Mouse (Mus musculus) adrenal gland, postnatal 10 days (tissue): Measurements from ENCODE around the gene Gm20716. TPM values are rescaled to one million over a fixed set of nuclear protein-coding genes. Genes with fewer than 3 reads are reported as not detected.

Source experiments
- DNase-seq: peaks from one replicate; pipeline ENCODE4 v3.0.0; 2021; ENCODE audit warnings: mixed read lengths
- long read RNA-seq, 2 experiments: library from polyadenylated mRNA; stranded (forward); transcript quantifications; one replicate each; pipeline ENCODE4 v2.0.0; 2021
- total RNA-seq, 2 experiments: library from RNA; stranded (reverse); gene quantifications; 2 replicates each; pipeline ENCODE4 v1.2.3; 2021

The Gm20716 gene
- 10 to 100 TPM; 21.9 to 24.6 TPM for total RNA-seq
- long read RNA-seq, experiment 1, partial matches to known transcripts = 3 of 12 reads
- long read RNA-seq, experiment 1, other reads (novel, unspliced or antisense) = 9 of 12 reads
- long read RNA-seq, experiment 2, partial matches to known transcripts = 0 of 4 reads
- long read RNA-seq, experiment 2, other reads (novel, unspliced or antisense) = 4 of 4 reads

DNA sequence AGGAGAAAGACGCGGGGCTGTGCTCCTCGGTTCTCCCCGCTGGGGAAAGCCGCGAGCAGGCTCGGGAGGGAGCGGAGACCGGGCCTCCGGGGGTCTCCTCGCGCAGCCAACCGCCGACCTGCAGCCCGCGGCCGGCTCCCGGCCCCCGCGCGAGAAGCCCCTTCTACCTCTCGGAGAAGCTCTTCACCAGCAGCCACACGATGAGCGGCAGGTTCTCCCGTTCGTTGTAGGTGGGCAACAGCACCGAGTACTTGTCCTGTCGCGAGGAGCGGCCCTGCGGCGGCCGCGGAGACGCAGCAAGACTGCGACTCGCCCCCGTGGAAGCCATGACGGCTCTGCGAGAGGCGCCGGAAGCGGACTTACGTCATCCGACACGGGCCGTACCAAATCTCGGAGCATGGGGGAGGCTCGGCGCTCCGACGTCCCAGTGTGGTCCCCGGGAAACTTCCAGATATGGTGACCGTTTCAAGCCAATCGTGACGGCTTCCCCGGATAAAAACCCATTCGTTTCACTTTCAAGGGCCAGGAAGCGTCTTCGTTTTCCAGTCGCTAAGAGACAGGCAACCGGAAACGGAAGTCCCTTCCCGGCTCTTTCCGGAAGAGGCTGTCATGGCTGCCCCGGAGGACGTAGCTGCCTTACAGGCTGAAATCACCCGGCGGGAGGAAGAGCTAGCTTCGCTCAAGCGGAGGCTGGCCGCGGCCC lies at the start of gene Gm20716, which contains the start of the genes Dpm1 and Mocs3:
TSS of gene Gm20716 (minus strand) at position 339 of the 703 bp plus-strand sequence.
TSS of gene Dpm1 (minus strand) at position 566 of the 703 bp plus-strand sequence.
TSS of gene Mocs3 (plus strand) at position 597 of the 703 bp plus-strand sequence.
- peak; percentile 90 for DNase-seq

DNA sequence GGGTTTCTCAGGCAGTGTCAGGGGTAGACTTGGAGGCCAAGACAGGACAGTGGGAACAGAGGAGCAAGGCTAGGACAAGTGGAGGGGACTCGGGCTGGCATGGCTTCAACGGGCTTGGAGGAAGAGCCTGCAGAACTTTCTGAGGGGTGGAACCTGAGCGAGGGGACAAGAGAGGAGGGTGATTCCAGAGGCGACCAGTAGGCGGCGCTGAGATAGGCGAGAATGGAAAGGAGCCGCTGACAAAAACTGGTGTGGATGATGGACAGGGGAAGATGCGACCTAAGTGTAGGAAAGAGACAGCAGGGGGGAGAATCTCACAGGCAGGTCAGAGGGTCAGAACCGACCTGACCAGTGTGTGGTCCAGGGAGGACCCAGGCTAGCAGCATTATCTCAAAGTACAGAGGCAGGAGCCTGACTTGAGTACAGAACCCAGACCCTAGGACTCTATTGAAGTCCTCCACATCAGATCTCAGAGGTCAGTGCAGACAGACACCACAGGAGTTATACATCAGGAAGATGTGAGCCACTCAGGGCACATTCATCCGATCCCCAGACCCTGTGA lies 44.3 kb upstream of the Gm20716 start:
- peak; percentile 87 for DNase-seq

DNA sequence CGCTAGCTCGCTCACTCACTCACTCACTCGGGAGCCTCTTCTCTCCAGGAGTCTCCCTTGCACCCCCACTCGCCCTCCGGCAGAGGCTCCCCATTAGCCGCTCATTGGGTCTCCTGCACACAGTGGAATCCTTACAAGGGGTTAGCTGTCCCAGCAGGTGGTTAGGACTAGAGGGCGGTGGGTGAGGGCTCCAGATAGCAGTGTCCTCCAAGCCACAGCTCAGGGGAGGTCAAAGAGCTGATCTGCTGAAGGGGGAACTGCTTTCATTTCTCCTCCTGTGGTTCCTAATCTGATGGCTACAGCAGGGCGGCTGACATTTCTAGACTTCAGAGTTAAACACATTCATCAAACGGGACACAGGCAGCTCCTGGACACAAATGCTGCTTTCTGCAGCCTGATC lies 43.2 kb upstream of the Gm20716 start:
- DNase-seq = no peak

DNA sequence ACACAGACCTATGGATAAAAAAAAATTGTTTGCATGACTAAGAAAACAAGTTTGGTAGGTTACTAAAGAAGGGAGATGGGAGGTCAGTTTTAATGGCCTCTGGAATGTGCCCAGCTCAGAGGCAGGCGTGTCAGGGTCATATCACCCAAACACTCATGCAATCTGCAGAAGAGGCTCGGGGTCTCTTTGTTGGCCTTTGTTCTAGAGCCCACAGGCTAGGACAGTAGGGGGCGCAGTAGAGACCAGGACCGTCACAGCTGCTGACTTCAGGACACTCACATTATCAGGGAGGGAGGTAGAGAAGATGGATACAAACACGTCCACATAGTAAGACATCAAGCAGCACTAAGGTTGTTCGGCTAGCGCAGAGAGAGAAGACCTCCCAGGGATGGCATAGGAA lies 37.9 kb upstream of the Gm20716 start:
- peak; percentile 50 for DNase-seq

DNA sequence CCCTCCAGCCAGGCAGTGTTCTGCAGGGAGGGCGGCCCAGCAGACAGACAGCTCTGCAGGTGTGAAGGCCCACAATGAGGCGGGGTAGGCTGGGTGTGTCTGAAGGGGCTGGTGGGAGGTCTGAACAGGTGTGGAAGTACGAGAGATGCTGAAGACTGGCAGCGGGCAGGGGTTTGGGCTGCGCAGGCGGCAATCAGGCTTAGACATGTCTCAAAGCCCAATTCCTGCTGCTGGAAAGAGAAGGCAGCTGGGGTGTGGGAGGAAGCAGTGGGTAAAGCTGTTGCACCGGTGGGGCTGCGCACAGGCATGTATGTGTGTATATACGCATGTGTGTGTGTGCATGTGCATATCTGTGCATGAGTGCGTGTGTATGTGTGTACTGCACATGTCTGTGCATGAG lies 30.7 kb upstream of the Gm20716 start:
- DNase-seq = no peak

DNA sequence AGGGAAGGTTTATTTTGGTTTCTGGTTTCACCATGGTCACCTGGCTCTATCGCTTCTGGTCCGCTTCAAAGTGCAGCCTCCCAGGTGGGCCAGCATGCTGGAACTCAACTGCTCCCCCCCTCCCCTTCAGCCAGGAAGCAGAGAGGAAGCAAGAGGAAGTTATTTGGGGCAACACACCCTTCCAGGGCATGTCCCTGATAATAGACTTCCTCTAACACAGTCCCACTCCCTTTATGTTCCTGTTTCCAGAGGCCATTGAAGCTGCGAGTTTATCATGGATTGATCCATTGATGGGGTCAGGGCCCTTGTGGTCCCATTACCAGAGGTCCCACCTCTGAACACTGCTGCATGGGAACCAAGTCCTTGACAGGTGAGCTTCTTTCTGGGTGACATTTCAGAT lies 30.0 kb upstream of the Gm20716 start:
- DNase-seq = no peak

DNA sequence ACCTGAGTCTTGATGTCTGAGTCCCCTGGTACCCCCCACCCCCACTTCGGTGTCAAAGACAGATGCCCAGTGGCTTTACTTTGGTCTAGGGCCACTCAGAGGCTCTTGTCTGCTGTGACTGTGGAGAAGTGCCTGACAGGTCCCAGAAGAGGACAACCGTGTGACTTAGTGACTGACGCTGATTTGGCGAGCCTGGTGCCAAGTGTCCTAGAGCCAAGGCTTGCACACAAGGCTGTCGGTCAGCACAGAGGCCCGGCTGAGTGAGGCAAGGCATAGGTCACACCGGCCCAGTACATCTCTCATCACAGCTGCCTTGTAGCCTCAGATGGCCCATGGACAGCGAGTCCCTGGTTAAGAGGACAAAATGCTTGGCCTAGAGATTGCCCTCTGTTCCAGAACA lies 28.9 kb upstream of the Gm20716 start:
- peak; percentile 30 for DNase-seq

DNA sequence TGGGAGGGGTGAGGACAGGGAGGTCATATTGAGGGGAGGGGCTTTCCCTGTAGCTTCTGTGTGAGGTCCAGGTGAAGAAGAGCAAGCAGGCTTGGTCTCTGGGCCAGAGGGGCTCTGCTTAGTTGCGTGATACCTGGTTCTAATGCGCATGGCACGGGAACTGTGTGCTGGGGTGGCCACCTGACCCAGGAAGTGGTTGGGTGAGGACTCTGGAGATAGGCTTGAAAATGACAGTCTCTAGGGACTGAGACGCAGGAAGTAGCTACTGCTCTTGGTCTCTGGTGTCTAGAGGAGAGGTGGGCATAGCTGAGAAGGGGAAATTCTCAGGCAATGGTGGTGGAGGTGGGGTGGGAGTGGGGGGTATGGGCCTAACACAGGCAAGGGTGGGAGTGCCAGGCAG lies 27.0 kb upstream of the Gm20716 start:
- no peak for DNase-seq

DNA sequence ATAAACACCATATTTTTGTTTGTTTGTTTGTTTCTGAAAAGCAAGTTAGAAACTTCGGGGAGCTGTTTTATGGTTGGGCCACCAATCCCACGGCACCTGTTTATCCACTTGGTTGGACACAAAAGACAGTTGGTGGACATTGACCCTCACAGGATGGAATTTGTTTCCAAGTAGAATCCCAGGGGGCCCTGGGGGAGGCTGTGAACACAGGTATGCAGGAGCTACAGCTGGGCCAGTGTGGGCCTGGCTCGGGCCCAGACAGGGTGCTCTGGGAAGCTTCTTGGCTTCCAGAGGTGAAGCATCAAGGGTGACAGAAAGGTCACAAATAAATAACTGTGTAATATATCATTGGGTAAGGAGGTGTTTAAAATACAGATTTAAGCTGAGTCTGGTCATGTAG lies 26.3 kb upstream of the Gm20716 start:
- no peak for DNase-seq

DNA sequence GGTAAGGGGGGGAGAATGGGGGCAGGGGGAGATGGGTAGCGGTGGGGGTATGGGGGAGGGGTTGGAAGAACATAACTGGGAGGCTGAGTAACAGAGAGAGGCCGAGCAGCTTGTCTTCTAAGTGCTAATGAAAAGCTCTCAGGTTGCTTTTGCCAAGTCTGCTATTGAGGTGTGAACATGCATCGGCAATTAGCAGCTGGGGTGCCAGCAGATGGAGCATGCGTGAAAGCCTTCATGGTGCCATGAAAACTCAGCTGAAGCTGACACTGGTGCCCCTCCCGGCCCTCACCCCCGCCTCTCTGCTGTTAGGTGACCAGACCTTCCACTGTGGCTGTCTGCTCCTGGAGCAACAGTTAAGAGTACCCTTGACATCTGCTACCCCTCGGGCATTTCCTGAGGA lies 23.7 kb upstream of the Gm20716 start:
- DNase-seq = no peak

DNA sequence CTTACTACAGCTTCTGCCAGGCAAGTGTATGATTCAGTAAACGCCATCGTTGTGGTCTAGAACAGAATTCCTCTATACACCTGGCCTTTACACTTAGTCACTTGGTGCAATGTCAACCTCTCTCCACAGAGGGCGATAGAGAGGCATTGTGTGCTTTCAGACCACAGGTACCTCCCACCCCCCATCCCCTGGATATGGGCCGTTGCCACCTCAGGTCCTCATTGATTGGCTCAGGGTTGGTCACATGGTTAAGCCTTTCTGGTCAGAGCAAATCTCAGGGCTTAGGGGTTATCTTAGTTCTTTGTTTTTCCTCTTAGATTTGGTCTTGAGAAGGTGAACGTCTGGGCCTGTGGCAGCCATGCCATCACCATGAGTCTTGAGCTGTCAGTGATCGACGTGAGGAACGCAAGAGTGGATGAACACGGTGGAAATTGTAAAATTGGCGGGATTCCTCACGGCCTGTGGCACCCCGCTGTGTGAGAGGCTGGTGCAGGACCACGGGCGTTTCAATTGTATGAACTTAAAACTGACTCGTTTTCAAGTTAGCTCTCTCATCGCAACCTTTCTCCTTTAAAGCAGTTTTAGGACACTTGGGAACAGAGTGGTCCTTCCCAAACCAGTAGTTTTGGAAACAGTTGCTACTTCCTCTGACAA lies 22.6 kb upstream of the Gm20716 start:
- DNase-seq = peak; percentile 22

DNA sequence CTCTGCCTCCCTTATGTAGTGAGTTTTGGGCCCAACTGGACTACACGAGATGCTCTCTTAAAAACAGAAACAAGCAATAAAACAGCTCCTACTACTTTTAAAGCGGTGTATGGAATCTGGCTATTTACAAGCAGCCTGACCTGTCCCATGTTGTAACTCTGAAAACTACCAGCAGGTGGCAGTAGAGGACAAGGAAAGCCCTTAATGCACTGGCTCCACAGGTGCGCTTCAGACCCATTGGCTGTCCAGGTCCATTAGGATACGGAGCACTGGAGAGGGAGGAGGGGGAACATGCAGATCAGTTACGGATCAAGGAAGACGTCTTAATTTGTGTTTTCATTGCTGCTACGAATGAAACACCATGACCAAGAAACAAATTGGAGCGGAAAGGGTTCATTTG lies 20.1 kb upstream of the Gm20716 start:
- DNase-seq = peak; percentile 91

DNA sequence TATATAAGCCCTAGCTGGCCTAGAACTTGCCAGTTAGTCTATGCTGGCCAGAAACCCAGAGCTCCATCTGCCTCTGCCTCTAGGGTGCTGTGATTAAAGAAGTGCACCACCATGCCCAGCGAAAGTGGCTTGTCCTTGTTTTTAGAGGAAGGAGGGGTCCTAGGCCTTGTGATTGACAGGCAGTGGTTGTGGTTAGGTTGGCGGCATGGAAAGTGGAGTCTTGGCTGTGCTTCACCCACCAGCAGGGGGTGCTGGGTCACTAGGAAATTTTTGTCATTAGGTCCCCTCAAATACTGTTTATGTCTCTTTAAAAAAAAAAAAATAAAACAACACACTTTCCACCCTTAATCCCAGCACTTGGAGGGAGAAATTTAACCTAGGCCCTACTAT lies 18.7 kb upstream of the Gm20716 start:
- DNase-seq = peak; percentile 25

DNA sequence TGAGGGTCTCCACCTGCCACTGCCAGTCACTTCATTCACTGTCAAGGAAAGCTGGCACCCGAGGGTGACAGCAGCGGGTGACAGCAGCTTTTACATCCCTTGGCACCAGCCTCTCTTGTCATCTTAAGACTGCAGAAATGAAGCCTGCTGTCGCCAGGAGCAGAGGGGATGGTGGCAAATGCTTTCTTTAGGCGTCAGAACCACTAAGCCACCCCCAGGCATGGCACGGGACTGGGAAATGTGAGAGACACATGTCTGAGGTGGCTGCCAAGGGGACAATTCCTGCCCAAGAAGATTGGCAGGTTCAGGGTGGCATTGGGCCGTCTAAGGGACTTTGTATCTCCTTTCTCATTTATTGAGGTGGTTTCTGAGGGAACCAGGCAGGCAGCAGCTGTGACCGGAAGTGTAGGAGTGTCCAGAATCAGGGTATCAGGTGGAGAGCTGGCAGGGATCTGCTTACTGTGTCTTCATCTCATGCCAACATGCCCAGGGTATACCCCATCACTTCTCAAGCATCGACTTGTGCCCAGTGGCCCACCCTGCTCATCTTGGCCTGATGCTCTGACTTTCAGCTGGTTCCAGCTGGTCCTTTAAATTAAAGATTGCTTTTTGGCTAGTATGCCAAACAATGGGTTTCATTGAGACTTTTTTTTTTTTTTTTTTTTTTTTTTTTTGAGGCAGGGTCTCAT lies 18.1 kb upstream of the Gm20716 start:
- DNase-seq = no peak

DNA sequence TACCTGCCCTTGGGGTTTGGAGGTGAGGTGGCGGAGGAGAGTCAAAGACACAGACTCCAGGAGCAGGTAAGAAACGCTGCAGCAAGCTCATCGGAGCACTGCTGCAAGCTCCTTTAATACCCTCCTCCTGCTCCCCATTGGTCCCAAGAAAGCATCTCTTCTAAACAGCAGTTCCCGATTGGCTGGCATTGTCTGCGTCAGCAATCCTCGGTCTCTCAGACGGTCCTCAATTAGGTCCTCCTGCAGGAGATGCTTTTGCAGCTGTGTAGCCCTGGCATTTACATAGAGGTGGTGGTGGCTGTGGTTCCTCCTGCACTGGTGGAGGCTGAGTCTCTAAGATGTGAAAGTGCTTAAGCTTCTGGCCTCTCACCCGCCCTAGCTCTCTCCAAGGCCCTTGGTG lies 15.4 kb upstream of the Gm20716 start:
- no peak for DNase-seq

DNA sequence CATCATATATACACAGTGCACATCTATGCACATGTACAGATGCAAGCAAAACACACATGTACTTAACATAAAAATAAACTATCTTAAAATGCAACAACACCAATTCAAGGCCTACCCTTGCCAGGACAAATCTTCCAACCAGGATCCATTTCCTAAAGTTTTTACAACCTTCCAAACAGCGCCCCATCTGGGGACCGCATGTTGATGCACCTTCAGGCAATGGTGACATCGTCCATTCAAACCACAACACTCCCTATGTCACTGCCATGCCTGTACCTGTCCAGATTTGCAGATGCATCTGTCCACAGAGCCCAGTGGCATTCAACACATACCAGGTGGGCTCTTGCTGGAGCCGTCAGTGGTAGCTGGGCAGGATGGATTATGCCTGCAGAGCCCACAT lies 13.1 kb upstream of the Gm20716 start:
- DNase-seq = no peak

DNA sequence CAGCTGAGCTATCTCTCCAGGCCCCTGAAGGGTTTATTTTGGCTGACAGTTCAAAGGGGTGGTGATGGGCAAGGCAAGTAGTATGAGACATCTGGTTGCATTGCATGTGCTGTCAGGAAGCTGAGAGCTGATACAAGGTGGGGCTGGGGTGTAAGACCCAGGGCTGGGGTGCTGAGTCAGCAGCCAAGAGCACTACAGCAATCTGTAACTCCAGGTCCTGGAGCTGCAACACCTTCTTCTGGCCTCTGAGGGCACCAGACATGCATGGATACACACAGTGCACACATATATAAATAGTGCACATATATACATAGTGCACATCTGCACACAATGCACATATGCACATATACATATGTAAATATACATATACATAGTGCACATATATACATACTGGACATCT lies 12.7 kb upstream of the Gm20716 start:
- DNase-seq = no peak

DNA sequence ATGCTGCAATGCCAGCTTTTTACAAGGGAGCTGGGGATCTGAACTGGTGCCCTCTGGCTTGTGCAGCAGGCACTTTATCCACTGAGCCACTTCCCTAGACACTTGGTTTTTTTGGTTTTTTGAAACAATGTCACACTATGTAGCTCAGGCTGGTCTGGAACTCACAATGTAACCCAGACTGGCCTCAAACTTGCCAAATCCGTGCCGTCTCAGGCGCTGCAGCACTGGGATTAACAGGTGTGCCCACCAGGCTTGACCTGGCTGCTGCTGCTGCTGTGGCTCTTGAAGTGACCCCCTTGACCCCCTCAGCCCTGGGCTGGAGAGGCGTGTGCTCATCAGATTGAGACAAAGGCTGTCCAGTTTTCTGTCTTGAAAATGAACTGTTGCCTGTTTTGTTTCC lies 8.2 kb upstream of the Gm20716 start:
- no peak for DNase-seq

DNA sequence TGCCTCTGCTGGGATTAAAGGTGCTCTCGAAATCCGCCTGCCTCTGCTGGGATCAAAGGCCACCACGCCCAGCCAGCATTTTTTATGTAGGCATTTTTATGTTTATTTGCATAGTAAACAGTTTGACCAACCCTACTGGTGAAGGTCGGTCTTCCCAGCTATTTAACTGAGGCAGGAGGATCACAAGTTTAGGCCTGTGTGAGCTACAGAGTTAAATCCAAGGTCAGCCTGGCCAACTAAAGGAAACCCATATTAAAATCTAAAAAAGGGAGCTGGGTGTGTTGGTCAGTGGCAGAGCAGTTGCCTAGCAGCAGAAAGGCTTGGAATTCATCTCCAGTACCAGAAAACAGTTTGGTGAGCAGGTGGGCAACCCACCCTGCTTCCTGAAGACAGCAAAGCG lies 3.1 kb upstream of the Gm20716 start:
- DNase-seq = no peak

DNA sequence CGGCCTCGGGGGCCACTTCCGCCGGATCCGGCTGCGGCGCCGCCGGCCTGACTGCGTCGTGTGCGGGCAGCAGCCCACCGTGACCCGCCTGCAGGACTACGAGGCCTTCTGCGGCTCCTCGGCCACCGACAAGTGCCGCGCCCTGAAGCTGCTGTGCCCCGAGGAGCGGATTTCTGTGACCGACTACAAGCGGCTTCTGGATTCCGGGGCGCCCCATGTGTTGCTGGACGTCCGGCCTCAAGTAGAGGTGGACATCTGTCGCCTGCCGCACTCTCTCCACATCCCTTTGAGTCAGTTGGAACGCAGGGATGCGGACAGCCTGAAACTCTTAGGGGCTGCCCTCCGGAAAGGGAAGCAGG lies 1.3 kb upstream of the Gm20716 start:
- no peak for DNase-seq

DNA sequence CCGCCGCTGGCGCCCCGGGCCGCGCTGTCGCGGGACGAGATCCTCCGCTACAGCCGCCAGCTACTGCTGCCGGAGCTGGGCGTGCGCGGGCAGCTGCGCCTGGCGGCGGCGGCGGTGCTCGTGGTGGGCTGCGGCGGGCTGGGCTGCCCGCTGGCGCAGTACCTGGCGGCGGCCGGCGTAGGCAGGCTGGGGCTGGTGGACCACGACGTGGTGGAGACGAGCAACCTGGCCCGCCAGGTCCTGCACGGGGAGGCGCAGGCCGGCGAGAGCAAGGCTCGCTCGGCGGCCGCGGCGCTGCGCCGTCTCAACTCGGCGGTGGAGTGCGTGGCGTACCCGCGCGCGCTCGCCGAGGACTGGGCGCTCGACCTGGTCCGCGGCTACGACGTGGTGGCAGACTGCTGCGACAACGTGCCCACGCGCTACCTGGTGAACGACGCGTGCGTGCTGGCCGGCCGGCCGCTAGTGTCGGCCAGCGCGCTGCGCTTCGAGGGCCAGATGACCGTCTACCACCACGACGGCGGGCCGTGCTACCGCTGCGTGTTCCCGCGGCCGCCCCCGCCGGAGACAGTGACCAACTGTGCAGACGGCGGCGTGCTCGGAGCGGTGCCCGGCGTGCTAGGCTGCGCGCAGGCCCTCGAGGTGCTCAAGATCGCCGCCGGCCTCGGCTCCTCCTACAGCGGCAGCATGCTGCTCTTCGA lies 758 bp upstream of the Gm20716 start:
- DNase-seq = peak; percentile 29
